Mouse (Mus musculus) E14TG2a.4 (cell line): Measurements from ENCODE around the gene Wdr61.

ENCODE experiments used
- H3K27me3 ChIP-seq: 2 replicates; pipeline ENCODE4 v1.6.1; 2014; ENCODE audit warnings: low read length, control low read depth; ENCODE audit not compliant: insufficient read depth
- H3K36me3 ChIP-seq: 2 replicates; pipeline ENCODE4 v1.6.1; 2014; ENCODE audit warnings: low read length, control low read depth; ENCODE audit not compliant: insufficient read depth
- H3K4me1 ChIP-seq: replicated peaks from 2 replicates; pipeline ENCODE4 v1.6.1; 2014; ENCODE audit warnings: low read depth, low read length, control low read depth
- H3K4me3 ChIP-seq: replicated peaks from 2 replicates; pipeline ENCODE4 v1.5.1; 2014; ENCODE audit warnings: mild to moderate bottlenecking, low read length
- H3K9me3 ChIP-seq: 2 replicates; pipeline ENCODE4 v1.6.1; 2014; ENCODE audit warnings: low read length, control low read depth
- CTCF ChIP-seq: conservative IDR thresholded peaks from 2 replicates; pipeline ENCODE4 v1.5.1; 2014; ENCODE audit warnings: low read length
- NANOG ChIP-seq: IDR thresholded peaks from 2 replicates; pipeline ENCODE4 v1.6.1; 2014; ENCODE audit warnings: borderline replicate concordance, low read length, mixed read lengths
- POU5F1 ChIP-seq: IDR thresholded peaks from 2 replicates; pipeline ENCODE4 v1.6.1; 2014; ENCODE audit warnings: low read length, borderline replicate concordance

Wdr61 gene

GRCm38 (mm10) chr9:54764091-54764490, 29.8 kb upstream of the Wdr61 start:
- Histone ChIP-seq H3K4me1 (peaks cover 21% of the 10 kb centered on the region), H3K4me3 (peak overlapping the region; percentile 78), H3K9me3 (no peaks in the 10 kb centered on the region), H3K27me3 (peaks cover 96% of the 10 kb centered on the region), H3K36me3 (no peaks in the 10 kb centered on the region)
- no peak for TF ChIP-seq NANOG
- no peak for TF ChIP-seq CTCF
- TF ChIP-seq POU5F1: no peak

- TF ChIP-seq CTCF (no peak), POU5F1 (no peak)
- no peak overlapping the region for H3K4me3 ChIP-seq
- no peaks in the 10 kb centered on the region for H3K9me3 ChIP-seq
- H3K36me3 ChIP-seq: no peaks in the 10 kb centered on the region
- H3K27me3 ChIP-seq: peaks cover 80% of the 10 kb centered on the region
- peaks cover 10% of the 10 kb centered on the region for H3K4me1 ChIP-seq
Observed at GRCm38 (mm10) chr9:54759592-54759991, 25.3 kb upstream of the Wdr61 start.

- Histone ChIP-seq H3K36me3 (no peaks in the 10 kb centered on the region), H3K9me3 (no peaks in the 10 kb centered on the region), H3K4me3 (no peak overlapping the region), H3K4me1 (peaks cover 5% of the 10 kb centered on the region), H3K27me3 (peaks cover 66% of the 10 kb centered on the region)
- TF ChIP-seq POU5F1 (no peak), NANOG (no peak), CTCF (no peak)
Observed at GRCm38 (mm10) chr9:54752944-54753295, 18.6 kb upstream of the Wdr61 start.

- no peak for TF ChIP-seq CTCF
- no peak for TF ChIP-seq POU5F1
- no peak for TF ChIP-seq NANOG
- peaks cover 5% of the 10 kb centered on the region for H3K4me1 ChIP-seq
- peaks cover 65% of the 10 kb centered on the region for H3K27me3 ChIP-seq
- no peaks in the 10 kb centered on the region for H3K36me3 ChIP-seq
- no peak overlapping the region for H3K4me3 ChIP-seq
- H3K9me3 ChIP-seq: no peaks in the 10 kb centered on the region
Observed at GRCm38 (mm10) chr9:54752201-54752943, 18.1 kb upstream of the Wdr61 start.

- Histone ChIP-seq H3K4me3 (no peak overlapping the region), H3K27me3 (peaks cover 65% of the 10 kb centered on the region), H3K4me1 (peaks cover 5% of the 10 kb centered on the region), H3K36me3 (no peaks in the 10 kb centered on the region), H3K9me3 (no peaks in the 10 kb centered on the region)
- TF ChIP-seq POU5F1 (no peak), NANOG (no peak), CTCF (no peak)
Observed at GRCm38 (mm10) chr9:54751684-54752083, 17.4 kb upstream of the Wdr61 start.

- peaks cover 61% of the 10 kb centered on the region for H3K27me3 ChIP-seq
- TF ChIP-seq CTCF (no peak), NANOG (no peak), POU5F1 (no peak)
- H3K4me3 ChIP-seq: no peak overlapping the region
- no peaks in the 10 kb centered on the region for H3K9me3 ChIP-seq
- H3K36me3 ChIP-seq: no peaks in the 10 kb centered on the region
- peaks cover 11% of the 10 kb centered on the region for H3K4me1 ChIP-seq
Observed at GRCm38 (mm10) chr9:54750215-54750981, 16.1 kb upstream of the Wdr61 start.

- Histone ChIP-seq H3K4me3 (no peak overlapping the region), H3K27me3 (peaks cover 37% of the 10 kb centered on the region), H3K36me3 (no peaks in the 10 kb centered on the region), H3K9me3 (no peaks in the 10 kb centered on the region), H3K4me1 (peaks cover 9% of the 10 kb centered on the region; the same call in 1 of the 2 replicates)
- no peak for TF ChIP-seq POU5F1
- TF ChIP-seq NANOG: no peak
- no peak for TF ChIP-seq CTCF
Observed at GRCm38 (mm10) chr9:54745740-54746370, 11.5 kb upstream of the Wdr61 start.

GRCm38 (mm10) chr9:54743891-54744290, 9.6 kb upstream of the Wdr61 start:
- Histone ChIP-seq H3K27me3 (peaks cover 24% of the 10 kb centered on the region), H3K4me3 (no peak overlapping the region), H3K36me3 (no peaks in the 10 kb centered on the region), H3K9me3 (no peaks in the 10 kb centered on the region), H3K4me1 (peaks cover 20% of the 10 kb centered on the region)
- no peak for TF ChIP-seq CTCF
- TF ChIP-seq NANOG: no peak
- no peak for TF ChIP-seq POU5F1
